Mouse (Mus musculus) retina, postnatal 7 days (tissue): ENCODE results near the gene Lpcat4.
"Not testable (repeated sequence)": the region's sequence is repeated elsewhere in the genome, so short reads cannot be mapped to it uniquely, and the experiment has no call there.

Source experiments
- DNase-seq: peaks from one replicate; pipeline ENCODE4 v3.0.0-alpha.2; 2012; ENCODE audit warnings: low read depth, low spot score

The Lpcat4 gene

GRCm38 (mm10) chr2:112261748-112262653, 22.7 kb downstream of the Lpcat4 start, which contains the start of gene Nop10:
Gene Nop10 (plus strand): TSS chr2:112261926.
- peak; percentile 81 for DNase-seq

- DNase-seq, result no peak
Measured at GRCm38 (mm10) chr2:112262779-112263295, 23.6 kb downstream of the Lpcat4 start.

GRCm38 (mm10) chr2:112264364-112264763, 25.1 kb downstream of the Lpcat4 start:
- no peak for DNase-seq

GRCm38 (mm10) chr2:112265448-112266241, 26.4 kb downstream of the Lpcat4 start, which contains the start of gene Slc12a6:
Gene Slc12a6 (plus strand): TSS chr2:112265825.
- DNase-seq, result peak; percentile 82

GRCm38 (mm10) chr2:112266242-112266592, 26.9 kb downstream of the Lpcat4 start, which contains the start of gene Gm21985:
Gene Gm21985 (plus strand): TSS chr2:112266314.
- DNase-seq, result no peak

GRCm38 (mm10) chr2:112266780-112267179, 27.5 kb downstream of the Lpcat4 start:
- DNase-seq, result no peak

GRCm38 (mm10) chr2:112267547-112268269, 28.4 kb downstream of the Lpcat4 start:
- no peak for DNase-seq

- no peak for DNase-seq
Measured at GRCm38 (mm10) chr2:112270011-112270410, 30.7 kb downstream of the Lpcat4 start.

GRCm38 (mm10) chr2:112272909-112273308, 33.6 kb downstream of the Lpcat4 start:
- DNase-seq, result no peak

GRCm38 (mm10) chr2:112273474-112273873, 34.2 kb downstream of the Lpcat4 start:
- no peak for DNase-seq

GRCm38 (mm10) chr2:112276870-112277269, 37.6 kb downstream of the Lpcat4 start:
- no peak for DNase-seq

- DNase-seq, result no peak
Measured at GRCm38 (mm10) chr2:112282846-112283245, 43.6 kb downstream of the Lpcat4 start.

GRCm38 (mm10) chr2:112284363-112285030, 45.2 kb downstream of the Lpcat4 start:
- peak; percentile 42 for DNase-seq

- DNase-seq, result no peak
Measured at GRCm38 (mm10) chr2:112285031-112285390, 45.7 kb downstream of the Lpcat4 start.

GRCm38 (mm10) chr2:112286062-112286461, 46.8 kb downstream of the Lpcat4 start:
- DNase-seq, result not testable (repeated sequence)

- no peak for DNase-seq
Measured at GRCm38 (mm10) chr2:112287059-112287458, 47.8 kb downstream of the Lpcat4 start.

GRCm38 (mm10) chr2:112289507-112289906, 50.2 kb downstream of the Lpcat4 start:
- no peak for DNase-seq

GRCm38 (mm10) chr2:112292823-112293222, 53.6 kb downstream of the Lpcat4 start:
- DNase-seq, result no peak

GRCm38 (mm10) chr2:112296211-112296610, 56.9 kb downstream of the Lpcat4 start:
- DNase-seq, result no peak
